Mouse (Mus musculus) E14TG2a.4 (cell line): Measurements from ENCODE around the gene Vax1.

ENCODE experiments used
- CTCF ChIP-seq: conservative IDR thresholded peaks from 2 replicates; pipeline ENCODE4 v1.5.1; 2014; ENCODE audit warnings: low read length
- NANOG ChIP-seq: IDR thresholded peaks from 2 replicates; pipeline ENCODE4 v1.6.1; 2014; ENCODE audit warnings: borderline replicate concordance, low read length, mixed read lengths

- TF ChIP-seq CTCF: no peak
- TF ChIP-seq NANOG: no peak
These were observed 4.8 kb downstream of the Vax1 start for GRCm38 (mm10) chr19:59164896-59165560.
